Mouse (Mus musculus): ENCODE measurements around the gene Myo18b. TPM values are rescaled to one million over a fixed set of nuclear protein-coding genes. Genes with fewer than 3 reads are reported as not detected.
A peak's percentile ranks its signal among the peaks of the same experiment; 100 is the strongest.

The Myo18b gene
- polyA plus RNA-seq, 1 experiment from 2014 or later: 2.0 TPM

- ATAC-seq: no peak
- H3K4me1 ChIP-seq (ENCODE audit: control insufficient read depth, insufficient read depth, low read length): peaks cover 6% of the 10 kb centered on the region
- WGBS: 35% methylated on average over 10 of the region's 10 CpGs
- H3K36me3 ChIP-seq (ENCODE audit: control insufficient read depth, insufficient read depth, low read length): peaks cover 5% of the 10 kb centered on the region; the same call in 1 of the 2 replicates
- H3K9ac ChIP-seq (ENCODE audit: low read depth, low read length): no peak overlapping the region
- H3K4me3 ChIP-seq (ENCODE audit: low read depth, low read length): no peak overlapping the region
- no peaks in the 10 kb centered on the region for H3K27me3 ChIP-seq (ENCODE audit: control insufficient read depth, insufficient read depth, low read depth, low read length)
- H3K9me3 ChIP-seq (replicated peaks; ENCODE audit: control insufficient read depth, low read length, poor library complexity, severe bottlenecking): no peaks in the 10 kb centered on the region
- H3K27ac ChIP-seq (ENCODE audit: low read length): no peak overlapping the region
- H3K4me2 ChIP-seq (ENCODE audit: low read length): no peak overlapping the region
These were observed 32.2 kb upstream of the Myo18b start for GRCm38 (mm10) chr5:112928201-112928881.

DNA sequence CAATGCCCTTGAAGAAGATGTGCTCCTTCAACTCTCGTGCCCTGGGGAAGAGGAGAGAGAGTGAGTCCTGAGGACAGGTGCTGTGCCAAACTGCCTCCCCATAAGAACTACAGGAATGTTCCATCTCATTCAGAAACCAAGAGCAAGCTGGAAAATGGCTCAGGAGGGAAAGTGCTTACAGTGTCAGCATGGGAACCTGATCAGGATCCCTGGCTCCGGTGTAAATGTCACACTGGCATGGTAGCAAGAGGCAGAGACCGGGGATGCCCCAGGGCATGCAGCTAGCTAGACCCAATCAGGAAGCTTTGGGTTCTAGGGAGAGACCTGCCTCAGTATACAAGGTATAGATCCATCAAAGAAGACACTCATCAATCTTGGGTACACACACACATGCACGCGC, 29.3 kb upstream of the Myo18b start:
- H3K27ac ChIP-seq (ENCODE audit: low read length): no peak overlapping the region
- H3K27me3 ChIP-seq (ENCODE audit: control insufficient read depth, insufficient read depth, low read depth, low read length): no peaks in the 10 kb centered on the region
- WGBS: 98% methylated on average over 5 of the region's 5 CpGs
- ATAC-seq: no peak
- no peak overlapping the region for H3K9ac ChIP-seq (ENCODE audit: low read depth, low read length)
- H3K4me2 ChIP-seq (ENCODE audit: low read length): no peak overlapping the region
- no peak overlapping the region for H3K4me3 ChIP-seq (ENCODE audit: low read depth, low read length)
- peaks cover 5% of the 10 kb centered on the region; the same call in 1 of the 2 replicates for H3K36me3 ChIP-seq (ENCODE audit: control insufficient read depth, insufficient read depth, low read length)
- H3K4me1 ChIP-seq (ENCODE audit: control insufficient read depth, insufficient read depth, low read length): peaks cover 6% of the 10 kb centered on the region
- no peaks in the 10 kb centered on the region for H3K9me3 ChIP-seq (replicated peaks; ENCODE audit: control insufficient read depth, low read length, poor library complexity, severe bottlenecking)

GRCm38 (mm10) chr5:112924806-112925205, 28.6 kb upstream of the Myo18b start:
- no peaks in the 10 kb centered on the region for H3K27me3 ChIP-seq (ENCODE audit: control insufficient read depth, insufficient read depth, low read depth, low read length)
- no peak overlapping the region for H3K4me2 ChIP-seq (ENCODE audit: low read length)
- H3K27ac ChIP-seq (ENCODE audit: low read length): no peak overlapping the region
- H3K9me3 ChIP-seq (replicated peaks; ENCODE audit: control insufficient read depth, low read length, poor library complexity, severe bottlenecking): no peaks in the 10 kb centered on the region
- peaks cover 6% of the 10 kb centered on the region for H3K4me1 ChIP-seq (ENCODE audit: control insufficient read depth, insufficient read depth, low read length)
- H3K4me3 ChIP-seq (ENCODE audit: low read depth, low read length): no peak overlapping the region
- peaks cover 5% of the 10 kb centered on the region; the same call in 1 of the 2 replicates for H3K36me3 ChIP-seq (ENCODE audit: control insufficient read depth, insufficient read depth, low read length)
- no peak overlapping the region for H3K9ac ChIP-seq (ENCODE audit: low read depth, low read length)
- no peak for ATAC-seq
- WGBS: 92% methylated on average over 8 of the region's 8 CpGs

- Histone ChIP-seq H3K4me1 (ENCODE audit: control insufficient read depth, insufficient read depth, low read length) (peaks cover 6% of the 10 kb centered on the region), H3K27ac (ENCODE audit: low read length) (no peak overlapping the region), H3K4me2 (ENCODE audit: low read length) (no peak overlapping the region), H3K36me3 (ENCODE audit: control insufficient read depth, insufficient read depth, low read length) (peaks cover 5% of the 10 kb centered on the region; the same call in 1 of the 2 replicates), H3K27me3 (ENCODE audit: control insufficient read depth, insufficient read depth, low read depth, low read length) (no peaks in the 10 kb centered on the region), H3K9ac (ENCODE audit: low read depth, low read length) (no peak overlapping the region), H3K9me3 (replicated peaks; ENCODE audit: control insufficient read depth, low read length, poor library complexity, severe bottlenecking) (no peaks in the 10 kb centered on the region), H3K4me3 (ENCODE audit: low read depth, low read length) (no peak overlapping the region)
- WGBS: 98% methylated on average over 14 of the region's 14 CpGs
- no peak for ATAC-seq
These were observed 27.7 kb upstream of the Myo18b start for GRCm38 (mm10) chr5:112923841-112924240.

DNA sequence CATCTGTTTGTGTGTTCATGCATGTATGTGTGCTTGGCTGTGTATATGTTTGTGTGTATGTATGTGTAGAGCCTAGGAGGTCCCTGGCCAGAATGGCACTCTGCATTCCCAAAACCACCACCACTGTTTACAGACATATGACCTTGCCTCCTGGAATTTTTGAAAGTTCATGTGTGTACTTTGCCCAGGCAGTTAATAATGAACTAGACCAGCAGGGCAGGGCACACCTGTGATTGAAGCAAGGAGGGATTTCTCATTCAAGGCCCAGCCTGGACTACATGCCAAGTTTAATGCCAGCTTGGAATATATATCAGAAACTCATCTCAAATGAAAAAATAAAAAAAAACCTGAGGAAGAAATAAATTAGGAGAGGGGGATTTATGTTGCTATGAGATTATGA, 25.8 kb upstream of the Myo18b start:
- no peak for ATAC-seq
- no peak overlapping the region for H3K4me3 ChIP-seq (ENCODE audit: low read depth, low read length)
- no peak overlapping the region for H3K27ac ChIP-seq (ENCODE audit: low read length)
- no peak overlapping the region for H3K4me2 ChIP-seq (ENCODE audit: low read length)
- peaks cover 5% of the 10 kb centered on the region; the same call in 1 of the 2 replicates for H3K36me3 ChIP-seq (ENCODE audit: control insufficient read depth, insufficient read depth, low read length)
- H3K9ac ChIP-seq (ENCODE audit: low read depth, low read length): no peak overlapping the region
- H3K27me3 ChIP-seq (ENCODE audit: control insufficient read depth, insufficient read depth, low read depth, low read length): no peaks in the 10 kb centered on the region
- H3K4me1 ChIP-seq (ENCODE audit: control insufficient read depth, insufficient read depth, low read length): no peaks in the 10 kb centered on the region
- no peaks in the 10 kb centered on the region for H3K9me3 ChIP-seq (replicated peaks; ENCODE audit: control insufficient read depth, low read length, poor library complexity, severe bottlenecking)

DNA sequence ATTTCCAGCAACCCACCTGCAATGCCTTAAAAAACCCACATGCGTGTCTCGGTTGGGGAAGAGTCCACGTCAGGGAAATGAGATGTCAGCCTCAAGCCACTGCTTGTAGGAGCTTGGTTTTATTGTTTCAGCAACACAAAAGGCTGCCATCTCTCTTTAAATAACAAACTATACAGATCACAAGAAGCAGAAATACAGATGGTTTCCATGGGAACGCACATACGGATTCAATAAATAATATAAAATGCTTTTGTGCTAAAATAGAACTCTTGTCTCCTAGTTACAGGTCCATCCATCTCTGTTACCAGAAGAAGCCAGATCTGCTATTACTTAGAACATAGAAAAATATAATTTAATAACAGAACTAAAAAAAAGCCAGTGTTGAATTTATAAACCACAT, 14.2 kb upstream of the Myo18b start:
- H3K4me1 ChIP-seq (ENCODE audit: control insufficient read depth, insufficient read depth, low read length): peaks cover 9% of the 10 kb centered on the region; the same call in 1 of the 2 replicates
- peak overlapping the region; percentile 75 for H3K27ac ChIP-seq (ENCODE audit: low read length)
- no peak overlapping the region for H3K4me2 ChIP-seq (ENCODE audit: low read length)
- H3K36me3 ChIP-seq (ENCODE audit: control insufficient read depth, insufficient read depth, low read length): peaks cover 2% of the 10 kb centered on the region; the same call in 1 of the 2 replicates
- H3K9ac ChIP-seq (ENCODE audit: low read depth, low read length): no peak overlapping the region
- H3K4me3 ChIP-seq (ENCODE audit: low read depth, low read length): no peak overlapping the region
- H3K9me3 ChIP-seq (replicated peaks; ENCODE audit: control insufficient read depth, low read length, poor library complexity, severe bottlenecking): no peaks in the 10 kb centered on the region
- H3K27me3 ChIP-seq (ENCODE audit: control insufficient read depth, insufficient read depth, low read depth, low read length): no peaks in the 10 kb centered on the region
- no peak for ATAC-seq
- 46% methylated on average over 5 of the region's 5 CpGs for WGBS

- no peak overlapping the region for H3K4me2 ChIP-seq (ENCODE audit: low read length)
- H3K9ac ChIP-seq (ENCODE audit: low read depth, low read length): no peak overlapping the region
- peaks cover 9% of the 10 kb centered on the region; the same call in 1 of the 2 replicates for H3K4me1 ChIP-seq (ENCODE audit: control insufficient read depth, insufficient read depth, low read length)
- H3K36me3 ChIP-seq (ENCODE audit: control insufficient read depth, insufficient read depth, low read length): no peaks in the 10 kb centered on the region; the same call in 1 of the 2 replicates
- no peak overlapping the region for H3K4me3 ChIP-seq (ENCODE audit: low read depth, low read length)
- no peak for ATAC-seq
- 36% methylated on average over 2 of the region's 2 CpGs for WGBS
- no peak overlapping the region for H3K27ac ChIP-seq (ENCODE audit: low read length)
- no peaks in the 10 kb centered on the region for H3K9me3 ChIP-seq (replicated peaks; ENCODE audit: control insufficient read depth, low read length, poor library complexity, severe bottlenecking)
- no peaks in the 10 kb centered on the region for H3K27me3 ChIP-seq (ENCODE audit: control insufficient read depth, insufficient read depth, low read depth, low read length)
These were observed 12.0 kb upstream of the Myo18b start for GRCm38 (mm10) chr5:112908169-112908614.

DNA sequence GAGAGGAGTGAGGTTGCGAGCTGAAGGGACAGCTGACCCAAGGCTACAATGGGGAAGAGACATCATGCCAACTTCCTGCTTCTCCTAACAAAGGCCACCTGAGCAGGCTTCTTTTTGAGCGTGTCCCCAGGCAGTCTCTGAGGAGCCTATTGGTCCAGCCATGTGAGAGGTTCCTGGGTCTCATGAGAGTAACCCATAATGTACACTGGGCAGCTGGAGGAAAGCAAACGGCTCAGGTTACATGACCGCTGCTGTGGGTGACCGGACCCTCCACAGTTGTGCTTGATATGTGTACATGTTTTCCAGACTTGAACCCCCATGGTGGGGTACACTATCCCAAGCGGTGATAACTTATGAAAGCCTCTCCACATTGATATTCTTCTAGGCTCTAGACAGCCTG, 11.3 kb upstream of the Myo18b start:
- no peak overlapping the region for H3K9ac ChIP-seq (ENCODE audit: low read depth, low read length)
- 80% methylated on average over 6 of the region's 6 CpGs for WGBS

DNA sequence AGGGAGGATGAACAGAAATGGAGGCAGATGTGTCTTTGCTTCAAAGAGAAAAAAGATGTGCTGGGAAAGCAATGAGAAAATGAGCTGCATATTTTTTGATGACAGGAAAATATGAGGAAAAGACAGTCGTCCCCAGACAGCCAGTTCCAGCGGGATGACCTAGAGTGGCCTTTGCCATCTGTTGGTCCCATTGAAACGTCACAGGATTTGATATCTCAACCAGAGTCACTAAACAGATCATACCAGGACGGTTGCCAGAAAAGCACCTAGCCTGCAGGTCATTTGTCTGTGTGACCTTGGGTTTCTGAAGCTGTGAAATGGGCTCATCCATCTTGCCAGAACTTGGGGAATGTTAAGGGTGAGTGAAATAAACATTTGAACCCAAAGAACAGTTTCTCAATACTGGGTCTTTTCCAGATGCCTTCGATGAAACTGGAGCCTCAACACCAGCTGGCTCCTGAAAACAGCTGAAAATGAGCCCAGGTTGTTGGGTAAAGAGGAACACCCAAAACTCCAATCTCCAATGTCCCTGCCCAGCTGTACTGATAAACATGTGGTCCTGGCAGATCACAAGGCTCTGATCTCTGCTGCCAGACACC, 2.6 kb downstream of the Myo18b start:
- WGBS: 79% methylated on average over 5 of the region's 5 CpGs
- Histone ChIP-seq H3K9ac (ENCODE audit: low read depth, low read length) (no peak overlapping the region), H3K4me2 (ENCODE audit: low read length) (no peak overlapping the region), H3K27ac (ENCODE audit: low read length) (no peak overlapping the region), H3K9me3 (replicated peaks; ENCODE audit: control insufficient read depth, low read length, poor library complexity, severe bottlenecking) (no peaks in the 10 kb centered on the region), H3K36me3 (ENCODE audit: control insufficient read depth, insufficient read depth, low read length) (no peaks in the 10 kb centered on the region), H3K27me3 (ENCODE audit: control insufficient read depth, insufficient read depth, low read depth, low read length) (no peaks in the 10 kb centered on the region), H3K4me3 (ENCODE audit: low read depth, low read length) (no peak overlapping the region), H3K4me1 (ENCODE audit: control insufficient read depth, insufficient read depth, low read length) (no peaks in the 10 kb centered on the region)
- ATAC-seq: no peak

More for the DNA sequence above, 11.3 kb upstream of the Myo18b start:
- H3K36me3 ChIP-seq (ENCODE audit: control insufficient read depth, insufficient read depth, low read length): no peaks in the 10 kb centered on the region
- no peak overlapping the region for H3K27ac ChIP-seq (ENCODE audit: low read length)
- no peaks in the 10 kb centered on the region for H3K9me3 ChIP-seq (replicated peaks; ENCODE audit: control insufficient read depth, low read length, poor library complexity, severe bottlenecking)
- peaks cover 9% of the 10 kb centered on the region; the same call in 1 of the 2 replicates for H3K4me1 ChIP-seq (ENCODE audit: control insufficient read depth, insufficient read depth, low read length)
- ATAC-seq: no peak
- H3K27me3 ChIP-seq (ENCODE audit: control insufficient read depth, insufficient read depth, low read depth, low read length): no peaks in the 10 kb centered on the region
- H3K4me2 ChIP-seq (ENCODE audit: low read length): no peak overlapping the region
- H3K4me3 ChIP-seq (ENCODE audit: low read depth, low read length): no peak overlapping the region
